Comparison of ENCODE assay signal across 8 mouse cellular contexts in the genomic region with DNA sequence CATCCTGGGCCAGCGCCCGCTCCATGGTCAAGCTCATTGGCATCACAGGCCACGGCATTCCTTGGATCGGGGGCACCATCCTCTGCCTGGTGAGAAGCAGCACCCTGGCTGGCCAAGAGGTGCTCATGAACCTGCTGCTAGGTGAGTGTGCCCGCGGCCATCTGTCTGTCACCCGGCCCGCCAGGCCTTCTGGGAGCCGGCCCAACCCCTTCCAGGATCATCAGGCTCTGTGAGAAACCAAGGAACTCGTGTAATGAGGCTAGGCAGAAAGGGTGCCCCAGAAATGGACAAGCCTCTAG. TPM values are rescaled to one million over a fixed set of nuclear protein-coding genes. Genes with fewer than 3 reads are reported as not detected.
DNase-seq lines count a peak whose midpoint lies in the region; ATAC-seq and TF ChIP-seq lines count a peak whose summit lies in the region.

No protein-coding gene starts in this region.

- intact Hi-C loops in heart, adult 2 months (cut with DNase I), result no loop called here

- no peak for ATAC-seq in heart, embryonic 15.5 days (replicated peaks; ENCODE audit: insufficient number of reproducible peaks, insufficient read depth, low FRiP score, low read depth)
- no peak for ATAC-seq in liver, postnatal 0 days

- DNase-seq in heart, adult 2 months, result peak in 1 of 2 experiments; percentile 44
- DNase-seq in heart, adult 11 months, result no peak
- DNase-seq in cerebellum, adult 11 months, result peak; percentile 70
- no peak for DNase-seq in liver, postnatal 0 days
- DNase-seq in thymus, postnatal 36 days, result no peak
- no peak for DNase-seq in layer of hippocampus, postnatal 14 days (ENCODE audit: low spot score in 2 of 2)
- no peak for DNase-seq in B cell, adult 2 months

- H3K4me3 ChIP-seq in heart, adult 2 months, result peak overlapping the region; percentile 63
- H3K4me3 ChIP-seq in heart, embryonic 15.5 days, result peak overlapping the region; percentile 52
- peak overlapping the region; percentile 25; the same call in 1 of the 2 replicates for H3K4me3 ChIP-seq in liver, postnatal 0 days (ENCODE audit: low read depth, low read length)

- no peak for TF ChIP-seq EP300 in heart, adult 2 months (IDR thresholded peaks at IDR 0.05; ENCODE audit: insufficient read depth, low read depth, low read length)
- TF ChIP-seq EP300 in liver, postnatal 0 days (IDR thresholded peaks at IDR 0.05; ENCODE audit: low read depth), result no peak

- TF ChIP-seq POLR2A in heart, adult 2 months (IDR thresholded peaks at IDR 0.05; ENCODE audit: insufficient read depth, low read depth, low read length), result no peak

- H3K4me2 ChIP-seq in heart, embryonic 15.5 days, result peak overlapping the region; percentile 76
- peak overlapping the region; percentile 64 for H3K4me2 ChIP-seq in liver, postnatal 0 days (ENCODE audit: low read depth, low read length)

- peak overlapping the region; percentile 68 for H3K9ac ChIP-seq in heart, adult 2 months (ENCODE audit: low read depth, low read length)
- H3K9ac ChIP-seq in heart, embryonic 15.5 days, result peak overlapping the region; percentile 70
- H3K9ac ChIP-seq in liver, postnatal 0 days (replicated peaks), result peak overlapping the region; percentile 62

- peak overlapping the region; percentile 81 for H3K27ac ChIP-seq in heart, adult 2 months
- H3K27ac ChIP-seq in heart, embryonic 15.5 days, result peak overlapping the region; percentile 82
- H3K27ac ChIP-seq in liver, postnatal 0 days (ENCODE audit: low read depth), result no peak overlapping the region

- no peak for TF ChIP-seq CTCF in heart, adult 2 months (IDR thresholded peaks at IDR 0.05)
- TF ChIP-seq CTCF in liver, postnatal 0 days (IDR thresholded peaks at IDR 0.05; ENCODE audit: low read depth), result no peak

- no peaks in the 10 kb centered on the region; the same call in 1 of the 2 replicates for H3K36me3 ChIP-seq in heart, adult 2 months (ENCODE audit: control insufficient read depth, insufficient read depth, low read length)
- peaks cover 4% of the 10 kb centered on the region; the same call in 1 of the 2 replicates for H3K36me3 ChIP-seq in heart, embryonic 15.5 days
- H3K36me3 ChIP-seq in liver, postnatal 0 days (replicated peaks; ENCODE audit: insufficient read depth, low read length), result 0 out of 2 replicates have a peak, but pooled peaks cover 3% of the 10 kb centered on the region

- no peaks in the 10 kb centered on the region for H3K27me3 ChIP-seq in heart, adult 2 months (ENCODE audit: control insufficient read depth, insufficient read depth, low read length)
- no peaks in the 10 kb centered on the region for H3K27me3 ChIP-seq in heart, embryonic 15.5 days
- no peaks in the 10 kb centered on the region for H3K27me3 ChIP-seq in liver, postnatal 0 days (ENCODE audit: insufficient read depth, low read length)

- H3K79me2 ChIP-seq in heart, adult 2 months (replicated peaks; ENCODE audit: control insufficient read depth, insufficient read depth, low read length), result no peaks in the 10 kb centered on the region

- peaks cover 4% of the 10 kb centered on the region for H3K4me1 ChIP-seq in heart, adult 2 months (ENCODE audit: control insufficient read depth, insufficient read depth, low read length)
- peaks cover 12% of the 10 kb centered on the region for H3K4me1 ChIP-seq in heart, embryonic 15.5 days (replicated peaks)
- H3K4me1 ChIP-seq in liver, postnatal 0 days (ENCODE audit: insufficient read depth), result peaks cover 13% of the 10 kb centered on the region

- 58% methylated on average over 10 of the region's 10 CpGs for WGBS in heart, adult 2 months
- 77% methylated on average over 10 of the region's 10 CpGs for WGBS in heart, embryonic 15.5 days
- 87% methylated on average over 10 of the region's 10 CpGs for WGBS in liver, postnatal 0 days (ENCODE audit: insufficient replicate concordance)

- H3K9me3 ChIP-seq in heart, embryonic 15.5 days (replicated peaks), result no peaks in the 10 kb centered on the region
- no peaks in the 10 kb centered on the region for H3K9me3 ChIP-seq in liver, postnatal 0 days (ENCODE audit: low read length)

RNA-seq across cellular contexts. Expression of a gene that starts 0.7 kb away (rescaled TPM):
- total RNA-seq in heart, adult 2 months (2021), result 10 to 100 TPM; 33.6 to 33.8 TPM
- polyA plus RNA-seq in heart, adult 2 months (2012; rRNA removed), result 56.3 and 62.1 TPM in 2 replicates
- 15.9 and 16.1 TPM in 2 replicates for polyA plus RNA-seq in heart, embryonic 15.5 days (2015; fragmentation: Nextera tagmentation; extraction: Ambion mirVana)
- polyA plus RNA-seq in liver, postnatal 0 days (2015; fragmentation: Nextera tagmentation; extraction: Ambion mirVana), result 1.6 and 1.7 TPM in 2 replicates
- total RNA-seq in layer of hippocampus, postnatal 14 days (2021), result 10 to 100 TPM; 20.2 to 21.5 TPM

RNA-seq across cellular contexts. Expression of a gene that starts 11.4 kb away (rescaled TPM):
- 10 to 100 TPM; 15.9 to 19.1 TPM for total RNA-seq in heart, adult 2 months (2021)
- polyA plus RNA-seq in heart, adult 2 months (2012; rRNA removed), result 18.7 and 24.9 TPM in 2 replicates
- 26.7 and 29.1 TPM in 2 replicates for polyA plus RNA-seq in heart, embryonic 15.5 days (2015; fragmentation: Nextera tagmentation; extraction: Ambion mirVana)
- polyA plus RNA-seq in liver, postnatal 0 days (2015; fragmentation: Nextera tagmentation; extraction: Ambion mirVana), result 3.8 and 4.3 TPM in 2 replicates
- total RNA-seq in layer of hippocampus, postnatal 14 days (2021), result 1 to 10 TPM; 2.4 to 2.7 TPM

RNA-seq across cellular contexts. Expression of a gene that starts 54.8 kb away (rescaled TPM):
- 10 to 100 TPM; 78.3 to 82.6 TPM for total RNA-seq in heart, adult 2 months (2021)
- polyA plus RNA-seq in heart, adult 2 months (2012; rRNA removed), result 39.3 and 46.9 TPM in 2 replicates
- polyA plus RNA-seq in heart, embryonic 15.5 days (2015; fragmentation: Nextera tagmentation; extraction: Ambion mirVana), result 21.0 and 34.8 TPM in 2 replicates
- polyA plus RNA-seq in liver, postnatal 0 days (2015; fragmentation: Nextera tagmentation; extraction: Ambion mirVana), result 7.5 and 8.4 TPM in 2 replicates
- 100 to 1,000 TPM; 253 to 268 TPM for total RNA-seq in layer of hippocampus, postnatal 14 days (2021)
